Mouse (Mus musculus) embryonic facial prominence, embryonic 10.5 days (tissue): ENCODE measurements around the gene Nbeal2. TPM values are rescaled to one million over a fixed set of nuclear protein-coding genes. Genes with fewer than 3 reads are reported as not detected.
"Not testable (repeated sequence)": the region's sequence is repeated elsewhere in the genome, so short reads cannot be mapped to it uniquely, and the experiment has no call there.

ENCODE experiments used
- DNase-seq: peaks from one replicate; pipeline ENCODE4 v3.0.0-alpha.2; 2017; ENCODE audit warnings: low spot score
- H3K27ac ChIP-seq: fragments of 300-500 bp; sonication (generic); replicated peaks from 2 replicates; pipeline ENCODE4 v1.5.1; 2016; ENCODE audit warnings: mild to moderate bottlenecking
- H3K27me3 ChIP-seq: fragments of 300-500 bp; sonication (generic); replicated peaks from 2 replicates; pipeline ENCODE4 v1.6.1; 2016; ENCODE audit warnings: low read depth, mild to moderate bottlenecking; ENCODE audit not compliant: poor library complexity, severe bottlenecking
- H3K36me3 ChIP-seq: fragments of 300-500 bp; sonication (generic); replicated peaks from 2 replicates; pipeline ENCODE4 v1.6.1; 2016; ENCODE audit warnings: mild to moderate bottlenecking, moderate library complexity
- H3K4me1 ChIP-seq: fragments of 300-500 bp; sonication (generic); 2 replicates; pipeline ENCODE4 v1.6.1; 2016
- H3K4me3 ChIP-seq: fragments of 300-500 bp; sonication (generic); 2 replicates; pipeline ENCODE4 v1.5.1; 2016; ENCODE audit warnings: mild to moderate bottlenecking, moderate library complexity
- H3K9me3 ChIP-seq: fragments of 300-500 bp; sonication (generic); 2 replicates; pipeline ENCODE4 v1.6.1; 2016; ENCODE audit warnings: mild to moderate bottlenecking
- WGBS: fragments of 180-500 bp; shearing (Covaris S2); methylation state at CpG from one replicate; pipeline ENCODE4 v1.1.7; 2016; 5-methylcytosine and 5-hydroxymethylcytosine counted together
- polyA plus RNA-seq: library from polyadenylated mRNA; unstranded; fragments of >200 nt; fragmentation: Nextera tagmentation; extraction: Ambion mirVana; gene quantifications from 2 replicates; pipeline ENCODE4 v1.2.1, GENCODE M21; 2016

The Nbeal2 gene
- polyA plus RNA-seq, 1 experiment from 2014 or later = 1.9 TPM

GRCm38 (mm10) chr9:110685187-110685586, 31.2 kb upstream of the Nbeal2 start:
- Histone ChIP-seq H3K36me3 (peaks cover 4% of the 10 kb centered on the region; the same call in 1 of the 2 replicates), H3K27me3 (no peaks in the 10 kb centered on the region), H3K4me1 (peaks cover 52% of the 10 kb centered on the region), H3K4me3 (no peak overlapping the region), H3K27ac (0 out of 2 replicates have a peak overlapping the region, but pooled peaks have one; percentile 10), H3K9me3 (no peaks in the 10 kb centered on the region)
- no peak for DNase-seq
- 87% methylated on average over 8 of the region's 8 CpGs for WGBS

- DNase-seq = no peak
- Histone ChIP-seq H3K4me3 (no peak overlapping the region), H3K27ac (no peak overlapping the region), H3K4me1 (peaks cover 52% of the 10 kb centered on the region), H3K9me3 (no peaks in the 10 kb centered on the region), H3K27me3 (no peaks in the 10 kb centered on the region), H3K36me3 (peaks cover 13% of the 10 kb centered on the region)
- WGBS = 85% methylated on average over 6 of the region's 6 CpGs
Measured at GRCm38 (mm10) chr9:110684100-110684831, 30.3 kb upstream of the Nbeal2 start.

GRCm38 (mm10) chr9:110683574-110684099, 29.7 kb upstream of the Nbeal2 start:
- H3K9me3 ChIP-seq = no peaks in the 10 kb centered on the region
- no peak for DNase-seq
- H3K4me1 ChIP-seq = peaks cover 52% of the 10 kb centered on the region
- peaks cover 13% of the 10 kb centered on the region for H3K36me3 ChIP-seq
- no peak overlapping the region for H3K4me3 ChIP-seq
- H3K27ac ChIP-seq = no peak overlapping the region
- no peaks in the 10 kb centered on the region for H3K27me3 ChIP-seq
- WGBS = 68% methylated on average over 4 of the region's 4 CpGs

- not testable (repeated sequence) for H3K9me3 ChIP-seq, DNase-seq, H3K4me3 ChIP-seq, H3K27me3 ChIP-seq, H3K27ac ChIP-seq
- Histone ChIP-seq H3K36me3 (peaks cover 13% of the 10 kb centered on the region), H3K4me1 (peaks cover 57% of the 10 kb centered on the region)
- WGBS = 85% methylated on average over 3 of the region's 3 CpGs
Measured at GRCm38 (mm10) chr9:110682697-110683096, 28.7 kb upstream of the Nbeal2 start.

GRCm38 (mm10) chr9:110682255-110682654, 28.3 kb upstream of the Nbeal2 start:
- Histone ChIP-seq H3K4me3 (no peak overlapping the region), H3K9me3 (no peaks in the 10 kb centered on the region), H3K27me3 (no peaks in the 10 kb centered on the region), H3K4me1 (peaks cover 61% of the 10 kb centered on the region), H3K36me3 (peaks cover 13% of the 10 kb centered on the region), H3K27ac (no peak overlapping the region)
- no peak for DNase-seq
- 59% methylated on average over 5 of the region's 5 CpGs for WGBS

GRCm38 (mm10) chr9:110681817-110682216, 27.9 kb upstream of the Nbeal2 start:
- Histone ChIP-seq H3K27ac (no peak overlapping the region), H3K27me3 (no peaks in the 10 kb centered on the region), H3K36me3 (peaks cover 13% of the 10 kb centered on the region), H3K4me1 (peaks cover 59% of the 10 kb centered on the region), H3K9me3 (no peaks in the 10 kb centered on the region), H3K4me3 (no peak overlapping the region)
- 81% methylated on average over 9 of the region's 9 CpGs for WGBS
- no peak for DNase-seq

GRCm38 (mm10) chr9:110680736-110681507, 27.0 kb upstream of the Nbeal2 start:
- Histone ChIP-seq H3K9me3 (no peaks in the 10 kb centered on the region), H3K27ac (no peak overlapping the region), H3K4me1 (peaks cover 57% of the 10 kb centered on the region), H3K36me3 (peaks cover 13% of the 10 kb centered on the region), H3K27me3 (no peaks in the 10 kb centered on the region), H3K4me3 (no peak overlapping the region)
- DNase-seq = no peak
- WGBS = 79% methylated on average over 7 of the region's 7 CpGs

GRCm38 (mm10) chr9:110678886-110679285, 24.9 kb upstream of the Nbeal2 start:
- Histone ChIP-seq H3K4me1 (peaks cover 38% of the 10 kb centered on the region), H3K9me3 (no peaks in the 10 kb centered on the region), H3K4me3 (no peak overlapping the region), H3K27me3 (no peaks in the 10 kb centered on the region), H3K36me3 (peaks cover 11% of the 10 kb centered on the region), H3K27ac (no peak overlapping the region)
- DNase-seq = no peak
- WGBS = 69% methylated on average over 5 of the region's 5 CpGs

GRCm38 (mm10) chr9:110676492-110676911, 22.5 kb upstream of the Nbeal2 start:
- no peak for DNase-seq
- peaks cover 11% of the 10 kb centered on the region for H3K36me3 ChIP-seq
- WGBS = 87% methylated on average over 8 of the region's 8 CpGs
- H3K9me3 ChIP-seq = no peaks in the 10 kb centered on the region
- H3K4me3 ChIP-seq = no peak overlapping the region
- H3K4me1 ChIP-seq = peaks cover 36% of the 10 kb centered on the region
- no peak overlapping the region for H3K27ac ChIP-seq
- no peaks in the 10 kb centered on the region for H3K27me3 ChIP-seq

- Histone ChIP-seq H3K4me3 (no peak overlapping the region), H3K27ac (no peak overlapping the region), H3K36me3 (no peaks in the 10 kb centered on the region), H3K9me3 (no peaks in the 10 kb centered on the region), H3K27me3 (no peaks in the 10 kb centered on the region), H3K4me1 (peaks cover 30% of the 10 kb centered on the region)
- WGBS = 56% methylated on average over 10 of the region's 10 CpGs
- no peak for DNase-seq
Measured at GRCm38 (mm10) chr9:110673107-110673752, 19.3 kb upstream of the Nbeal2 start.

- Histone ChIP-seq H3K4me1 (peaks cover 24% of the 10 kb centered on the region), H3K9me3 (no peaks in the 10 kb centered on the region), H3K36me3 (no peaks in the 10 kb centered on the region; the same call in 1 of the 2 replicates), H3K27me3 (no peaks in the 10 kb centered on the region), H3K4me3 (no peak overlapping the region), H3K27ac (no peak overlapping the region)
- WGBS = 63% methylated on average over 7 of the region's 7 CpGs
- DNase-seq = peak; percentile 41
Measured at GRCm38 (mm10) chr9:110672462-110673106, 18.6 kb upstream of the Nbeal2 start.

GRCm38 (mm10) chr9:110669785-110670184, 15.8 kb upstream of the Nbeal2 start:
- H3K4me1 ChIP-seq = peaks cover 35% of the 10 kb centered on the region
- 93% methylated on average over 5 of the region's 5 CpGs for WGBS
- H3K4me3 ChIP-seq = no peak overlapping the region
- H3K27me3 ChIP-seq = no peaks in the 10 kb centered on the region
- H3K36me3 ChIP-seq = no peaks in the 10 kb centered on the region; the same call in 1 of the 2 replicates
- no peak overlapping the region for H3K27ac ChIP-seq
- no peaks in the 10 kb centered on the region for H3K9me3 ChIP-seq
- DNase-seq = no peak
